Mouse (Mus musculus) bone marrow macrophage, adult 2 months (primary cell): Measurements from ENCODE around the gene Brd4.
"Not testable (repeated sequence)": the region's sequence is repeated elsewhere in the genome, so short reads cannot be mapped to it uniquely, and the experiment has no call there.

Source experiments
- CTCF ChIP-seq: IDR thresholded peaks from 2 replicates; pipeline ENCODE4 v1.5.1; 2012; ENCODE audit warnings: low read depth, mild to moderate bottlenecking, low read length, moderate library complexity
- POLR2A ChIP-seq: IDR thresholded peaks from 2 replicates; pipeline ENCODE4 v1.6.1; 2012; ENCODE audit warnings: mild to moderate bottlenecking, low read depth, low read length, borderline replicate concordance

DNA sequence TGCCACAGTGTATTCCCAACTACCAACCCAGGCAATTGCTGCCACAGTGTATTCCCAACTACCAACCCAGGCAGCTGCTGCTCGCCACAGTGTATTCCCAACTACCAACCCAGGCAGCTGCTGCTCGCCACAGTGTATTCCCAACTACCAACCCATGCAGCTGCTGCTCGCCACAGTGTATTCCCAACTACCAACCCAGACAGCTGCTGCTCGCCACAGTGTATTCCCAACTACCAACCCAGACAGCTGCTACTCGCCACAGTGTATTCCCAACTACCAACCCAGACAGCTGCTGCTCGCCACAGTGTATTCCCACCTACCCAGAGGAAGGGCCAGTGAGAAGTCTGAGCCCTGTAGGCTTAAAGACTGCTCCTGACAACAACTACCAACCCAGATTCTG lies 73.0 kb downstream of the Brd4 start:
- TF ChIP-seq CTCF, POLR2A: not testable (repeated sequence)
